Mouse (Mus musculus): ENCODE results near the gene Chtf18.
A peak's percentile ranks its signal among the peaks of the same experiment; 100 is the strongest.

Chtf18 gene

GRCm38 (mm10) chr17:25735246-25735645 is 8.0 kb upstream of the Chtf18 start:
- no peak for DNase-seq (ENCODE audit: low spot score)

GRCm38 (mm10) chr17:25732082-25732481 is 4.9 kb upstream of the Chtf18 start:
- DNase-seq (ENCODE audit: low spot score) = peak; percentile 71

GRCm38 (mm10) chr17:25728009-25728270 is 721 bp upstream of the Chtf18 start:
- no peak for DNase-seq (ENCODE audit: low spot score)

GRCm38 (mm10) chr17:25725264-25725663 is 2.0 kb downstream of the Chtf18 start:
- DNase-seq (ENCODE audit: low spot score) = no peak

DNA sequence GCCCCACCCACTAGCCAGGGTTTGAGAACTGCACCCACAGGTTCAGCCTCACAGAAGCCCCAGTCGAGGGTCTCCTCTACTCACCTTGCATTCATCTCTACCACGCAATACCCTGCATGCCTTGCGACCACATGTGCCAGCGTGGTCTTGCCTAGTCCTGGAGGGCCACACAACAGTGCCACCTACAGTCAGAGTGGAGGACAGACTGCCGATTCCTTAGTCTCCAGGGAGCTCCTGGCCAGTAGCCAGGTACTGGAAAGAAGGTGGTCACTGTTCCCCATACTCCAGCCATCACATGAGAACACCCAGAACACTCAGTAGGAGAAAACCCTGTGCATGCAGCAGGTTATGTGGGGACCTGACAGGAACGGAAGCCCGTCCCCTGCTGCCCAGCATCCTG is 3.3 kb downstream of the Chtf18 start:
- no peak for DNase-seq (ENCODE audit: low spot score)

- DNase-seq (ENCODE audit: low spot score) = no peak
These were observed 3.7 kb downstream of the Chtf18 start for GRCm38 (mm10) chr17:25723470-25723869.

GRCm38 (mm10) chr17:25721476-25721875 is 5.7 kb downstream of the Chtf18 start:
- DNase-seq (ENCODE audit: low spot score) = no peak

- no peak for DNase-seq (ENCODE audit: low spot score)
These were observed 9.5 kb downstream of the Chtf18 start for GRCm38 (mm10) chr17:25717691-25718090.

GRCm38 (mm10) chr17:25716711-25717637 is 10.2 kb downstream of the Chtf18 start, which contains the start of gene Gng13:
Gene Gng13, plus strand, starts transcription at chr17:25717171.
- no peak for DNase-seq (ENCODE audit: low spot score)

GRCm38 (mm10) chr17:25716130-25716529 is 11.1 kb downstream of the Chtf18 start:
- DNase-seq (ENCODE audit: low spot score) = no peak

GRCm38 (mm10) chr17:25715627-25716026 is 11.6 kb downstream of the Chtf18 start:
- DNase-seq (ENCODE audit: low spot score) = no peak

GRCm38 (mm10) chr17:25711136-25711535 is 16.1 kb downstream of the Chtf18 start:
- no peak for DNase-seq (ENCODE audit: low spot score)

- DNase-seq (ENCODE audit: low spot score) = no peak
These were observed 17.2 kb downstream of the Chtf18 start for GRCm38 (mm10) chr17:25709994-25710393.

DNA sequence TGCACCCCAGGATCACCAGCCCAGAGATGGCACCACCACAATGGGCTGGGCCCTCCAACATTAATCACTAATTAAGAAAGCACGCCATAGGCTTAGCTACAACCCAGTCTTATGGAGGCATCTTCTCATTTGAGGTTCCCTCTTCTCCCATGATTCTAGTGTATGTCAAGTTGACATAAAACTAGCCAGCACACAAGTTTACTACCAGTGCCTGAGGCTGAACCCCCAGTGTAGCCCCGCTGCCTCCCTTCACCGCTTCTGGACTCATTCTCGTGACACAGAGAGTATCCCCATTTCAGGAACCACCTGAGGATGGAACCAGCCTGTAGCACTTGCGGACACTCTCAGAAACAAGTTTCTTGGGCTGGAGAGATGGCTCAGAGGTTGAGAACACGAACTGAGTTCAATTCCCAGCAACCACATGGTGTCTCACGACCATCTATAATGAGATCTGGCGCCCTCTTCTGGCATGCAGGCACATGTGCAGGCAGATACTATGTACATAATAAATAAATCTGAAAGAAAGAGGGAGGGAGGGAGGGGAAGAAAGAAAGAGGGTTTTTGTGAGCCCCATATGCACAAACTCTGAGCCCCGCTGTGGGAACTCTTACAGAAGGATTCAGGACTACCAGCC is 26.2 kb downstream of the Chtf18 start:
- DNase-seq (ENCODE audit: low spot score) = no peak

DNA sequence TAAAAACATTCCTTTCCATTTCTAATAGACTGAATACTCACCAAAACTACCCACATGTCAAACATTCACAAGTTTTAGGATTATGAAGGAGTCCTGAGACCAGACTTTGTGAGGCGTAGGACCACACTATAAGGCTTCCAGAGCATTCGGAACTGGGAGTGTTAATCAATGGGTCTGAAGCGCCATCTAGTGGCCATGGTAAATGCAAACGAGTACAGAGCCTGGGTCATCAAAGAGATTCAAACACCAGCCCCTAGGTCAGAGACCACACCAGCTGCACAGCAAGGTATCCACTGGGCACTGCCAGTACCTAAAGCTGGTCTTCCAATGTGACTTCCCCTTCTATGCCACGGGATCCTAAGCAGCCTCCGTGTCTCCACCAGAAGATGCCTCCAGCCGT is 28.8 kb downstream of the Chtf18 start:
- DNase-seq (ENCODE audit: low spot score) = peak; percentile 23

GRCm38 (mm10) chr17:25696263-25696662 is 31.0 kb downstream of the Chtf18 start:
- DNase-seq (ENCODE audit: low spot score) = no peak

GRCm38 (mm10) chr17:25688922-25689321 is 38.3 kb downstream of the Chtf18 start:
- DNase-seq (ENCODE audit: low spot score) = no peak

GRCm38 (mm10) chr17:25686323-25686722 is 40.9 kb downstream of the Chtf18 start:
- DNase-seq (ENCODE audit: low spot score) = no peak

- DNase-seq (ENCODE audit: low spot score) = no peak
These were observed 45.6 kb downstream of the Chtf18 start for GRCm38 (mm10) chr17:25681636-25682035.

DNA sequence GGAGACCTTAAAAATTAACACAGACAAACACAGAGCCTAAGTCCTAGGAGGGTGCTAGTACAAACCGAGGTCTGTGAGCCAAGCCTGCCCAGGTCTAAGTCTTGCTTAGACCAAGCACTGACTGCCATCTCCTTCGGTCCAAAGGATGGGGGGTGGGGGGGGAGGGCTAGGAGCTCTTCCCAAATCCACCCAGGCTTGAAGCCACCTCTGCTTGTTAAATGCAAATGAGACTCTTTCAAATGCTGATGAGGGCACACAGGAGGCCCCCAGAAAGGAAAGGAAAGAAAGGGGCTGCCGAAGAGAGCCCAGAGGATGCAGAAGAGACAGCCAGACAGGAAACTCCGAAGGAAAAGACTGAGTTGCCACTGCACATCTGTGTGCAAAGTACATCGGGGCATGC is 47.4 kb downstream of the Chtf18 start:
- no peak for DNase-seq (ENCODE audit: low spot score)

GRCm38 (mm10) chr17:25677969-25678368 is 49.2 kb downstream of the Chtf18 start:
- no peak for DNase-seq (ENCODE audit: low spot score)

GRCm38 (mm10) chr17:25672982-25673381 is 54.2 kb downstream of the Chtf18 start:
- no peak for DNase-seq (ENCODE audit: low spot score)
